Mouse (Mus musculus) olfactory bulb, adult 2 months (tissue): ENCODE data around the gene Cd3eap. TPM values are rescaled to one million over a fixed set of nuclear protein-coding genes. Genes with fewer than 3 reads are reported as not detected.

Experiments
- H3K27ac ChIP-seq: fragments of 200-500 bp; 2 replicates; pipeline ENCODE4 v1.5.1; 2012; ENCODE audit warnings: low read depth, low read length; ENCODE audit not compliant: insufficient read depth
- H3K4me1 ChIP-seq: fragments of 200-500 bp; 2 replicates; pipeline ENCODE4 v1.6.1; 2012; ENCODE audit warnings: low read length; ENCODE audit not compliant: control insufficient read depth, insufficient read depth
- H3K4me3 ChIP-seq: fragments of 200-500 bp; 2 replicates; pipeline ENCODE4 v1.5.1; 2012; ENCODE audit warnings: mild to moderate bottlenecking, low read depth, low read length, moderate library complexity; ENCODE audit not compliant: insufficient read depth
- CTCF ChIP-seq: fragments of 200-500 bp; IDR thresholded peaks from 2 replicates; pipeline ENCODE4 v1.5.1; 2012; ENCODE audit warnings: low read depth, mild to moderate bottlenecking, low read length, moderate library complexity; ENCODE audit not compliant: insufficient read depth
- POLR2A ChIP-seq: fragments of 200-500 bp; IDR thresholded peaks from 2 replicates; pipeline ENCODE4 v1.6.1; 2012; ENCODE audit warnings: mild to moderate bottlenecking, low read depth, low read length, moderate library complexity; ENCODE audit not compliant: insufficient read depth
- WGBS: fragments of 180-500 bp; shearing (Covaris S2); methylation state at CpG from one replicate; pipeline ENCODE4 v1.1.7; 2018; 5-methylcytosine and 5-hydroxymethylcytosine counted together
- polyA plus RNA-seq: library from polyadenylated mRNA; stranded (reverse); fragments of >200 nt; gene quantifications from 2 replicates; pipeline ENCODE4 v1.2.4, GENCODE M21; 2012; ENCODE audit warnings: low replicate concordance; ENCODE audit not compliant: missing spikeins, insufficient read depth, insufficient read length

The Cd3eap gene
- polyA plus RNA-seq, 1 experiment = not detected

GRCm38 (mm10) chr7:19342481-19343027 lies 16.7 kb downstream of the Cd3eap start:
- TF ChIP-seq POLR2A (no peak), CTCF (peak; percentile 96)
- peaks cover 32% of the 10 kb centered on the region for H3K4me1 ChIP-seq
- under 1% methylated on average over 27 of the region's 27 CpGs for WGBS
- peak overlapping the region; percentile 57 for H3K4me3 ChIP-seq
- H3K27ac ChIP-seq = peak overlapping the region; percentile 61

- H3K27ac ChIP-seq = peak overlapping the region; percentile 61
- H3K4me3 ChIP-seq = peak overlapping the region; percentile 57
- H3K4me1 ChIP-seq = peaks cover 39% of the 10 kb centered on the region
- TF ChIP-seq CTCF (no peak), POLR2A (no peak)
- WGBS = under 1% methylated on average over 41 of the region's 41 CpGs
Observed at GRCm38 (mm10) chr7:19341761-19342409, 17.4 kb downstream of the Cd3eap start.

DNA sequence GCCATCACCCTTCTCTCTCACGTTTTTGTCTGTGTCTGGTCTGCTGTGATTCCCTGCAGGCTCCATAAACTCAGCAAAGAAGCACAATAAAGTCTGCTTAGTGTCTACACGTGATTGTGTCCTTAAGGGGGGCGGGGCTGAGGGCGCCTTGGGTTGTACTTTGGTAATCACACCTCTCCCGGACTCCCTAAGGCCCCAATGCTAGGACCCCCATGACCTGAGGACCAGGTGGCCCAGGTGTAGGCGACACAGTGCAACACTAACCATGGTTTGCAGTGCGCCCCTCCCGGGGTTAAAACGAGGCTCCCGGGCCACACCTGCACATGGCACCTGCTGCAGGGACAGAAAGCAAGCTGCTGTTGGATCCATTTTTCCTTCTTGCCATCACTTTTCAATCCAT lies 18.0 kb downstream of the Cd3eap start:
- 25% methylated on average over 10 of the region's 10 CpGs for WGBS
- no peak overlapping the region for H3K4me3 ChIP-seq

GRCm38 (mm10) chr7:19338596-19338995 lies 20.7 kb downstream of the Cd3eap start:
- no peak for TF ChIP-seq CTCF
- TF ChIP-seq POLR2A = no peak
- no peak overlapping the region for H3K27ac ChIP-seq
- 69% methylated on average over 7 of the region's 7 CpGs for WGBS
- H3K4me3 ChIP-seq = no peak overlapping the region
- peaks cover 35% of the 10 kb centered on the region for H3K4me1 ChIP-seq

More for the DNA sequence above, 18.0 kb downstream of the Cd3eap start:
- TF ChIP-seq POLR2A (no peak), CTCF (no peak)
- H3K4me1 ChIP-seq = peaks cover 40% of the 10 kb centered on the region
- no peak overlapping the region for H3K27ac ChIP-seq

GRCm38 (mm10) chr7:19338060-19338459 lies 21.2 kb downstream of the Cd3eap start:
- Histone ChIP-seq H3K4me1 (peaks cover 34% of the 10 kb centered on the region), H3K27ac (no peak overlapping the region), H3K4me3 (no peak overlapping the region)
- WGBS = 69% methylated on average over 2 of the region's 2 CpGs
- no peak for TF ChIP-seq POLR2A
- TF ChIP-seq CTCF = no peak

DNA sequence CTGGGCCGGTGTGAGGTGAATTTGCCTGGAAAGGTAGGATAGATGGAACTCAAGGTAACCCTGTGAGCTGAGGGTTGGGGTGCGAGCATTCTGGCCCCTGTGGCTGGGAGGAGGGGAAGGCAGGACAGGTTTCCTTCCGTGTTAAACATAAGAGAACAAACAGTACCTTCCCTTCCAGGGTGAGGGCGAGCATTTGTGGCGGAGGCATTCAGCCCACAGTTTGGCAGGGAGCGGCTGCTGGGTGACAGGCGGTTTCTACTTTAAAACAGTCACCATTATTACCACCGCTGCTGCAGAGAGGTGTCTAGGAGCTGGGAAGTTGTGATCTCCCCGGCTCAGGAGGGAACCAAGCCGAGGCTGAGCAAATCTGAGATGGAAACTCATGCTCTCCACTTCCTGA lies 22.2 kb downstream of the Cd3eap start:
- no peak overlapping the region for H3K4me3 ChIP-seq
- peak overlapping the region; percentile 62; the same call in 1 of the 2 replicates for H3K27ac ChIP-seq
- 56% methylated on average over 10 of the region's 10 CpGs for WGBS
- TF ChIP-seq CTCF (no peak), POLR2A (no peak)
- peaks cover 34% of the 10 kb centered on the region for H3K4me1 ChIP-seq

DNA sequence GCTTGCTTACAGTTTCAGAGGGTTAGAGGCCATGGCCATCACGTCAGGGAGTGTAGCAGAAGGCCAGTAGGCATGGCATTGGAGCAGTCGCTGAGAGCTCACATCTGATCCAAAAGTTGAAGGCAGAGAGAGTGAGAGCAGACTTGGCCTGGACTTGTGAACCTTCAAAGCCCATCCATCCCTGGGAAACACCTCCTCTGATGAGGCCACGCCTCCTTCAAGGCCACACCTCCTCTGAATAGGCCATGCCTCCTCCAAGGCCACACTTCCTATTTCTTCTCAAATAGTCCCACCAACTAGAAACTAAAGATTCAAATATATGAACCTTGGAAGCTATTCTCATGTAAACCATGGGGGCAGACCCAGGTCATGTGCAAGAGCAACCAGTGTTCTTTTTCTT lies 23.7 kb downstream of the Cd3eap start:
- Histone ChIP-seq H3K27ac (no peak overlapping the region), H3K4me3 (no peak overlapping the region), H3K4me1 (peaks cover 28% of the 10 kb centered on the region)
- TF ChIP-seq CTCF (no peak), POLR2A (no peak)
- 54% methylated on average over 3 of the region's 3 CpGs for WGBS

- under 1% methylated on average over 52 of the region's 52 CpGs for WGBS
- peak overlapping the region; percentile 84 for H3K4me3 ChIP-seq
- TF ChIP-seq POLR2A (peak; percentile 64), CTCF (no peak)
Observed at GRCm38 (mm10) chr7:19332709-19333352, 26.5 kb downstream of the Cd3eap start.

GRCm38 (mm10) chr7:19331910-19332309 lies 27.4 kb downstream of the Cd3eap start:
- peaks cover 15% of the 10 kb centered on the region for H3K4me1 ChIP-seq
- H3K27ac ChIP-seq = no peak overlapping the region
- H3K4me3 ChIP-seq = no peak overlapping the region
- WGBS = 76% methylated on average over 2 of the region's 2 CpGs
- TF ChIP-seq POLR2A = no peak
- TF ChIP-seq CTCF = no peak

More at GRCm38 (mm10) chr7:19332709-19333352, 26.5 kb downstream of the Cd3eap start:
- Histone ChIP-seq H3K27ac (peak overlapping the region; percentile 98), H3K4me1 (peaks cover 19% of the 10 kb centered on the region)
